Mouse (Mus musculus) kidney, postnatal 0 days (tissue): Measurements from ENCODE around the gene Shtn1. TPM values are rescaled to one million over a fixed set of nuclear protein-coding genes. Genes with fewer than 3 reads are reported as not detected.
A peak's percentile ranks its signal among the peaks of the same experiment; 100 is the strongest.

Experiments
- ATAC-seq: fragments of 200-750 bp; cut with Nextera tagmentation; replicated peaks from 2 replicates; pipeline ENCODE4 v1.8.0; 2017; ENCODE audit warnings: low read depth, moderate number of reproducible peaks, moderate TSS enrichment, moderate library complexity; ENCODE audit not compliant: low FRiP score
- DNase-seq: peaks from one replicate; pipeline ENCODE4 v3.0.0-alpha.2; 2016; ENCODE audit warnings: low spot score
- H3K27ac ChIP-seq: fragments of 300-500 bp; sonication (generic); 2 replicates; pipeline ENCODE4 v1.5.1; 2014; ENCODE audit warnings: mild to moderate bottlenecking
- H3K27me3 ChIP-seq: fragments of 300-500 bp; sonication (generic); 2 replicates; pipeline ENCODE4 v1.6.1; 2014; ENCODE audit warnings: low read length, mixed read lengths; ENCODE audit not compliant: insufficient read depth
- H3K36me3 ChIP-seq: fragments of 300-500 bp; sonication (generic); 2 replicates; pipeline ENCODE4 v1.6.1; 2014; ENCODE audit warnings: low read length, mixed read lengths; ENCODE audit not compliant: insufficient read depth
- H3K4me1 ChIP-seq: fragments of 300-500 bp; sonication (generic); replicated peaks from 2 replicates; pipeline ENCODE4 v1.6.1; 2014; ENCODE audit warnings: antibody characterized with exemption, low read length, mixed read lengths; ENCODE audit not compliant: insufficient read depth
- H3K4me2 ChIP-seq: fragments of 300-500 bp; sonication (generic); 2 replicates; pipeline ENCODE4 v1.6.1; 2014; ENCODE audit warnings: mild to moderate bottlenecking, low read length, moderate library complexity, mixed read lengths
- H3K4me3 ChIP-seq: fragments of 300-500 bp; sonication (generic); replicated peaks from 2 replicates; pipeline ENCODE4 v1.5.1; 2014; ENCODE audit warnings: low read depth, low read length
- H3K9ac ChIP-seq: fragments of 300-500 bp; sonication (generic); 2 replicates; pipeline ENCODE4 v1.6.1; 2014; ENCODE audit warnings: low read depth, low read length
- H3K9me3 ChIP-seq: fragments of 300-500 bp; sonication (generic); replicated peaks from 2 replicates; pipeline ENCODE4 v1.6.1; 2016; ENCODE audit warnings: low read length, inconsistent platforms, mixed read lengths
- CTCF ChIP-seq: IDR thresholded peaks from 2 replicates; pipeline ENCODE4 v1.5.1; 2016; ENCODE audit warnings: antibody characterized with exemption, low read depth, mild to moderate bottlenecking, moderate library complexity
- WGBS: fragments of 180-500 bp; shearing (Covaris S2); extraction: QIAGEN DNeasy Blood & Tissue Kit; methylation state at CpG from one replicate; pipeline ENCODE4 v1.1.7; 2014; 5-methylcytosine and 5-hydroxymethylcytosine counted together
- polyA plus RNA-seq: library from polyadenylated mRNA; unstranded; fragments of >200 nt; fragmentation: Nextera tagmentation; extraction: Ambion mirVana; gene quantifications from 2 replicates; pipeline ENCODE4 v1.2.1, GENCODE M21; 2015

Shtn1 gene
- polyA plus RNA-seq, 1 experiment from 2014 or later = 3.4 TPM

DNA sequence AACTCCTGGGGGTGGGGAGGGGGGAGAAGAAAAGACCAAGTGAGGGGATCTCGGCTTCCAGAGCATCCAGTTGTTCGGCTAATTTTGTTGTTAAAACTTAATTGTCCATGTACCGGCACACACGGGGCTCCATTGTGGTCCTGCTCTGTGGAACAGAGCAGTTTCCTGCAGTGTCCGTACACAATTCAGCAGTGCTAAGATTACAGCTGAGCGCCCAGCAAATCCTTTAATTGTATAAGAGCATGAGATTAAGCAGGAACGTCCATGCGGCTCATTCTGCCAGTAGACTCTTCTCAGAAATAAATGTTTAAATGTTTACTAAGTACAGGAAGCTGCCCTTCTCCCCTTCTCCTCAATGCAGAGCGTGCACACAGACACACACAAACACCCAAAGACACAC is 94.3 kb downstream of the Shtn1 start:
- ATAC-seq (no peak), DNase-seq (peak; percentile 27)
- H3K4me1 ChIP-seq = no peaks in the 10 kb centered on the region; the same call in 1 of the 2 replicates
- H3K27ac ChIP-seq = no peak overlapping the region
- WGBS = 18% methylated on average over 9 of the region's 9 CpGs
- no peaks in the 10 kb centered on the region for H3K36me3 ChIP-seq
- no peaks in the 10 kb centered on the region for H3K27me3 ChIP-seq
- no peak for TF ChIP-seq CTCF
- H3K9ac ChIP-seq = no peak overlapping the region
- no peaks in the 10 kb centered on the region for H3K9me3 ChIP-seq
- no peak overlapping the region for H3K4me3 ChIP-seq
- peak overlapping the region; percentile 34; the same call in 1 of the 2 replicates for H3K4me2 ChIP-seq

DNA sequence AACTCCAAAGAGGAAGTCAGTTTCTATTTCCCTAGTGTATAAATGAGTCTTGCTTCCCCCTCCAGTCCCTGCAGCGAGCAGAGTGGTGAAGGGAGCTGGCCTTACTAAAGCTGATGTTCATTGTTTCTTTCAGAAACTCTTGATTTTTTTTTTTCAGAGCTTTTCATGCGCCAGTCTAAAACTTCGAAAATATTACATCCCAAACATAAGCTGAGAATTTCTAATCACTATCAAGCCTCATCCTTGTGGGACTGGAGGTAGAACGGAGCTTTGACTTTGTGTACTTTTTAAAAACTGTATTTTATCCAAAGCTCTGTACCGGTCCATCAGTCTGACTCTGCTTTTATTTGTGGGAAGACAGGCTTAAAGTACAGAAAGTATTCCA is 95.9 kb downstream of the Shtn1 start:
- H3K4me1 ChIP-seq = no peaks in the 10 kb centered on the region; the same call in 1 of the 2 replicates
- 0 out of 2 replicates have a peak overlapping the region, but pooled peaks have one; percentile 13 for H3K4me3 ChIP-seq
- H3K4me2 ChIP-seq = peak overlapping the region; percentile 23
- no peak for DNase-seq
- no peak for TF ChIP-seq CTCF
- no peak overlapping the region for H3K27ac ChIP-seq
- no peaks in the 10 kb centered on the region for H3K27me3 ChIP-seq
- 67% methylated on average over 5 of the region's 5 CpGs for WGBS
- no peaks in the 10 kb centered on the region for H3K36me3 ChIP-seq
- no peak for ATAC-seq
- H3K9me3 ChIP-seq = no peaks in the 10 kb centered on the region
- H3K9ac ChIP-seq = no peak overlapping the region

DNA sequence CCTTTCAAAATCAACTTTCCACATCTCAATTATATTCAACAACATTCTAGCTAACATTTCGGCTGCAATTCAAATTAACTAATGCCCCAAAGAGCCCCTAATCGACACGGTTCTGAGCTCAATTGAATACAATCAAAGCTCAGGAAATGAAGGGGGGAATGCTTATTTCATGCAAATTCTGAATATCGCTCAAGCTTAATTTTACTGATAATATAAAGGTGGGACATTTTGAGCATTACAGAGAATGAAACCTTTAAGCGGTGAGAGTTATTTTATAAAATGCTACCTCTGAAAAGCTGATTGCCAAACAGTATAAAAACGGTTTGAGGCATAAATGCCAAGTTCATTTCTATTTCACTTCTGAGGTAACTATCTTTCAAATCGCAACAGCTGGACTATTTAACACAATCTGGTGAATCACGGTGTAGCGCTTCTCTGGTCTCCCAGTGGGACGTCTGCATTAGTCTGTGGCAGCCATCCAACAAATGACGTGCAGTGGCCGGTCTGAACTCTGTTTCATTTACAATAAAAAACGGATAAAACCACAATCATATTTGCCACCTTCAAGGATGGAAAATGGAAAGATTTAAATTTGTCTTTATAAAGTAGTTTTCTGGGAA is 96.4 kb downstream of the Shtn1 start:
- no peaks in the 10 kb centered on the region; the same call in 1 of the 2 replicates for H3K4me1 ChIP-seq
- H3K27me3 ChIP-seq = no peaks in the 10 kb centered on the region
- ATAC-seq (no peak), DNase-seq (no peak)
- 0 out of 2 replicates have a peak overlapping the region, but pooled peaks have one; percentile 13 for H3K4me3 ChIP-seq
- H3K27ac ChIP-seq = no peak overlapping the region
- 46% methylated on average over 13 of the region's 13 CpGs for WGBS
- H3K4me2 ChIP-seq = peak overlapping the region; percentile 23
- no peak for TF ChIP-seq CTCF
- no peaks in the 10 kb centered on the region for H3K36me3 ChIP-seq
- no peak overlapping the region for H3K9ac ChIP-seq
- H3K9me3 ChIP-seq = no peaks in the 10 kb centered on the region

DNA sequence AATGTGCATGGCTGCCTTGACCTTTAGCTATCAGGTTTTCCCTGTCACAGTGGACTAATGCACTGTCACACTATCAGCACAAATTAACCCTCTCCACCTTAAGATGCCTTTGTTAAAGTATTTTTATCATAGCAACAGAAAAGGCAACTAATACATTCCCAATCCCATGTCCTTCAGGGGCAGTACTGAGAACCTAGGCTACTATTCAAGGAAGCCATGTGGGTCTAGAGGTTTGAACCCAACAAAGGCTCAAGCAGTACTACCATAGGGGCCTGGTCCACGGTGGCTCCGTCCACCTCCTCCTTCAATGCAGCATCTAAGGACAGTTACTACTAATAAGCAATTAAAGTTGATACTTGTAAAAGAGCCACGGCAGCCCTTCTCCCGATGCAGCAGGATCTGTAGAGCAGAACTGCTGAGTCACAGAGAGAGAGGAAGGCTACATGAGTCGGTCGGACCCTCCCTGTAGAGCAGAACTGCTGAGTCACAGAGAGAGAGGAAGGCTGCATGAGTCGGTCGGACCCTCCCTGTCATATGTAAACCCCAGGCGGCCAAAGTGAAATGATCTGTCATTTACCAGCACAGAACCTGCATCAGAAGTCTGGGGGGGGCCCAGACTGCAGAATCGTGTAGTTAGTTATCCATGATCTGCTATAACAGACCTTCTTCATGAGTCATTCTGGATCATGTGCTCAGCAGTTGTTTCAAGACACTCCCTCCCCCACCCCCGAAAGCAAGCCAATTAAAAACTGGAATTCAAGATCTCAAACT is 97.3 kb downstream of the Shtn1 start:
- Histone ChIP-seq H3K4me3 (no peak overlapping the region), H3K9ac (0 out of 2 replicates have a peak overlapping the region, but pooled peaks have one; percentile 6), H3K4me1 (no peaks in the 10 kb centered on the region; the same call in 1 of the 2 replicates), H3K36me3 (no peaks in the 10 kb centered on the region), H3K4me2 (no peak overlapping the region), H3K27me3 (no peaks in the 10 kb centered on the region), H3K27ac (no peak overlapping the region), H3K9me3 (no peaks in the 10 kb centered on the region)
- DNase-seq = no peak
- 52% methylated on average over 11 of the region's 11 CpGs for whole genome bisulfite sequencing
- TF ChIP-seq CTCF = no peak
- ATAC-seq = no peak; the same call in 1 of the 2 replicates

DNA sequence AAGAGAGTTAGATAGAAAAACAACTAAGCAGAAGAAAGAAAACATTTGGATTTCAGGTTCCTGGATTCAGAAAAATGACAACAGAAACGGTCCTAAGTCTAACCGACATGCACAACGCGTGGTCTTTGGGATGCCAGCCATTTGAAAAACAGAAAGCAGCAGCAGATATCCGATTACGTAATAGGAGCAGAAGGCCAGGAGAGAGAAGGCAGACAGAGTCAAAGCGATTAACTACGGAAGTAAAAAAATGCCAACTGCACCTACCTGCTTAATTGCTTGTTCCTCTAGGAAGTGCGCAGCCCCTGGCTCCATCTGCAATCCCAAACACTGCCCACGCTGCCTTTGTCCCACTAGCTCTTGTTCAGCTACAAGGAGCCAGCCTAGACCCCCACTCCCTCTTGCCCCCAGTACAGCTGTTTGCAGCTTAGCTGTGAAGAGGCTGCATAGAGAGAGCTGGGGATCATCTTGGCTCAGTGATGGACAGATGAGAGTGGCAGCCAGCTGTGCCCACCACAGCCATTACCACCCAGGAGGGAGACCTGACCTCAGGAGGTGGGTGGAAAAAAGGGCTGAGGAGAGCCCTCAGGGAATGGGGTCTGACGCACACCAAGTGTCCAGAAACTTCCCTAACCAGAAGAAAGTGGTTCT is 100.6 kb downstream of the Shtn1 start:
- no peak for ATAC-seq

DNA sequence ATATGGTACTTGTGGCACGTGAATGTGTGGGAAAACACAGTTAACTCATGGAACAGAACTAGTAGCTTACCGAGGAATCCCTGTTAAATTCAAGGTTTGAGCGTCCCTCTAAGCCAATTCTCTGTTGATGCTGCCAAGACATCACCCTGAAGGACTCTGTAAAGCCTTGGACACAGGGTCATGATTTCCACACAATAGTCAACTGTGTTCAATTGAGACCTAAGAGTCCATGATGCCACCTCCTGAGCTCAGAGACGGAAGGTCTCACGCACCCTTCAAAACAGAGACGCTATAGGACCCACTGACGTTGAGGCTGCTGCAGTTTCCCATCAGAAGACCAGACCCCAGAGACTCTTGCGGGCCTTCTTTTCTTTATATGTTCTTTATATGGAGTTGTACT is 101.8 kb downstream of the Shtn1 start:
- ATAC-seq (no peak), DNase-seq (no peak)
- TF ChIP-seq CTCF = no peak
- Histone ChIP-seq H3K27ac (no peak overlapping the region), H3K4me2 (no peak overlapping the region), H3K27me3 (no peaks in the 10 kb centered on the region), H3K9me3 (no peaks in the 10 kb centered on the region), H3K4me1 (no peaks in the 10 kb centered on the region; the same call in 1 of the 2 replicates), H3K36me3 (no peaks in the 10 kb centered on the region), H3K4me3 (no peak overlapping the region), H3K9ac (no peak overlapping the region)
- 92% methylated on average over 8 of the region's 8 CpGs for WGBS

More for the DNA sequence above, 100.6 kb downstream of the Shtn1 start:
- no peaks in the 10 kb centered on the region; the same call in 1 of the 2 replicates for H3K4me1 ChIP-seq
- H3K4me3 ChIP-seq = no peak overlapping the region
- no peaks in the 10 kb centered on the region for H3K9me3 ChIP-seq
- H3K27me3 ChIP-seq = no peaks in the 10 kb centered on the region
- no peak overlapping the region for H3K27ac ChIP-seq
- no peak for TF ChIP-seq CTCF
- H3K36me3 ChIP-seq = no peaks in the 10 kb centered on the region
- H3K4me2 ChIP-seq = no peak overlapping the region
- no peak overlapping the region for H3K9ac ChIP-seq
- peak; percentile 29 for DNase-seq
- WGBS = 54% methylated on average over 11 of the region's 11 CpGs
